Mouse (Mus musculus): ENCODE results near the gene Gtf3a. TPM values are rescaled to one million over a fixed set of nuclear protein-coding genes. Genes with fewer than 3 reads are reported as not detected.

Gene Gtf3a
- total RNA-seq, 2 experiments from 2014 or later: 25.3 to 25.4 TPM

- intact Hi-C loops (cut with DNase I): no loop called here
- no peak for DNase-seq (ENCODE audit: low spot score in 2 of 2)
Measured at GRCm38 (mm10) chr5:146973353-146973752, 24.9 kb downstream of the Gtf3a start.

GRCm38 (mm10) chr5:146973858-146974780 is 25.7 kb downstream of the Gtf3a start:
- intact Hi-C loops (cut with DNase I): no loop called here
- DNase-seq (ENCODE audit: low spot score in 2 of 2): no peak

- intact Hi-C loops (cut with DNase I): no loop called here
- DNase-seq (ENCODE audit: low spot score in 2 of 2): no peak
Measured at GRCm38 (mm10) chr5:146974781-146975123, 26.3 kb downstream of the Gtf3a start.

- intact Hi-C loops (cut with DNase I): loop anchor here (5.0 kb wide), 2 partner anchors 61 to 96 kb away; partner anchors contain the start of genes Lnx2 and Polr1d
- no peak for DNase-seq (ENCODE audit: low spot score in 2 of 2)
Measured at GRCm38 (mm10) chr5:146981376-146981775, 32.9 kb downstream of the Gtf3a start.

- intact Hi-C loops (cut with DNase I): loop anchor here (1.0 to 5.0 kb wide), 3 partner anchors 59 to 244 kb away; partner anchors contain the start of genes Lnx2 and Polr1d
Measured at GRCm38 (mm10) chr5:146983216-146983615, 34.8 kb downstream of the Gtf3a start.

GRCm38 (mm10) chr5:146985725-146986433 is 37.4 kb downstream of the Gtf3a start:
- intact Hi-C loops (cut with DNase I): no loop called here
- DNase-seq (ENCODE audit: low spot score in 2 of 2): no peak

More at GRCm38 (mm10) chr5:146983216-146983615, 34.8 kb downstream of the Gtf3a start:
- DNase-seq (ENCODE audit: low spot score in 2 of 2): peak; percentile 39 to 50

- DNase-seq (ENCODE audit: low spot score in 2 of 2): peak in 1 of 2 experiments; percentile 15
- intact Hi-C loops (cut with DNase I): no loop called here
Measured at GRCm38 (mm10) chr5:146987588-146987987, 39.1 kb downstream of the Gtf3a start.

- intact Hi-C loops (cut with DNase I): no loop called here
- DNase-seq (ENCODE audit: low spot score in 2 of 2): no peak
Measured at GRCm38 (mm10) chr5:146989051-146989450, 40.6 kb downstream of the Gtf3a start.

GRCm38 (mm10) chr5:146993509-146993908 is 45.1 kb downstream of the Gtf3a start:
- intact Hi-C loops (cut with DNase I): no loop called here
- peak in 1 of 2 experiments; percentile 21 for DNase-seq (ENCODE audit: low spot score in 2 of 2)

- intact Hi-C loops (cut with DNase I): no loop called here
- no peak for DNase-seq (ENCODE audit: low spot score in 2 of 2)
Measured at GRCm38 (mm10) chr5:146994973-146995372, 46.5 kb downstream of the Gtf3a start.

- no peak for DNase-seq (ENCODE audit: low spot score in 2 of 2)
- intact Hi-C loops (cut with DNase I): no loop called here
Measured at GRCm38 (mm10) chr5:146996812-146997211, 48.4 kb downstream of the Gtf3a start.

GRCm38 (mm10) chr5:146998802-146999201 is 50.3 kb downstream of the Gtf3a start:
- no peak for DNase-seq (ENCODE audit: low spot score in 2 of 2)
- intact Hi-C loops (cut with DNase I): no loop called here

GRCm38 (mm10) chr5:147001312-147001711 is 52.9 kb downstream of the Gtf3a start:
- DNase-seq (ENCODE audit: low spot score in 2 of 2): no peak
- intact Hi-C loops (cut with DNase I): no loop called here

- intact Hi-C loops (cut with DNase I): no loop called here
- DNase-seq (ENCODE audit: low spot score in 2 of 2): no peak
Measured at GRCm38 (mm10) chr5:147003303-147003702, 54.8 kb downstream of the Gtf3a start.

Other genes with a start within 250 kb of the Gtf3a start
- gene Usp12, start 153.7 kb upstream of the Gtf3a start, total RNA-seq (2021): 10 to 100 TPM; 53.7 to 56.7 TPM
- gene Rpl21, start 115.8 kb upstream of the Gtf3a start, total RNA-seq (2021): 100 to 1,000 TPM; 151 to 154 TPM
- 10 to 100 TPM in 1 of 2 experiments, 1 to 10 TPM in 1; 7.1 to 11.2 TPM for gene Rasl11a, start 103.6 kb upstream of the Gtf3a start, total RNA-seq (2021)
- 10 to 100 TPM; 20.6 to 20.8 TPM for gene Mtif3, start 15.1 kb downstream of the Gtf3a start, total RNA-seq (2021)
- 1 to 10 TPM; 5.1 to 6.3 TPM for gene Lnx2, start 127.9 kb downstream of the Gtf3a start, total RNA-seq (2021)
- gene Polr1d, start 128.4 kb downstream of the Gtf3a start, total RNA-seq (2021): 10 to 100 TPM; 72.0 to 72.9 TPM
- under 1 TPM; 0.48 to 0.60 TPM for gene Gsx1, start 240.0 kb downstream of the Gtf3a start, total RNA-seq (2021)

Measured in left cerebral cortex, postnatal 25 days (tissue).